Mouse (Mus musculus): ENCODE measurements around the gene Acrbp. TPM values are rescaled to one million over a fixed set of nuclear protein-coding genes. Genes with fewer than 3 reads are reported as not detected.

Acrbp gene
- polyA plus RNA-seq, 1 experiment from 2014 or later = 16.3 TPM

Small RNA genes within 50 kb of the gene (microRNA-seq; reads per million reads assigned to microRNA genes)
- not detected for gene Mir7045

Other genes starting within 250 kb of the Acrbp start
- gene Spsb2, start 241.0 kb upstream of the Acrbp start, polyA plus RNA-seq (2014; fragmentation: Nextera tagmentation; extraction: Ambion mirVana) = 5.9 and 6.3 TPM in 2 replicates
- 343 and 349 TPM in 2 replicates for gene Tpi1, start 235.4 kb upstream of the Acrbp start, polyA plus RNA-seq (2014; fragmentation: Nextera tagmentation; extraction: Ambion mirVana)
- gene Usp5, start 220.2 kb upstream of the Acrbp start, polyA plus RNA-seq (2014; fragmentation: Nextera tagmentation; extraction: Ambion mirVana) = 184 and 191 TPM in 2 replicates
- 25.0 and 43.7 TPM in 2 replicates for gene Cdca3, start 220.1 kb upstream of the Acrbp start, polyA plus RNA-seq (2014; fragmentation: Nextera tagmentation; extraction: Ambion mirVana)
- gene Gnb3, start 209.4 kb upstream of the Acrbp start, polyA plus RNA-seq (2014; fragmentation: Nextera tagmentation; extraction: Ambion mirVana) = 1.7 and 4.5 TPM in 2 replicates
- 13.9 and 15.7 TPM in 2 replicates for gene P3h3, start 191.9 kb upstream of the Acrbp start, polyA plus RNA-seq (2014; fragmentation: Nextera tagmentation; extraction: Ambion mirVana)
- 14.7 and 34.9 TPM in 2 replicates for gene Gpr162, start 185.7 kb upstream of the Acrbp start, polyA plus RNA-seq (2014; fragmentation: Nextera tagmentation; extraction: Ambion mirVana)
- 0.11 and 0.27 TPM in 2 replicates for gene Cd4, start 161.5 kb upstream of the Acrbp start, polyA plus RNA-seq (2014; fragmentation: Nextera tagmentation; extraction: Ambion mirVana)
- 3.3 and 3.5 TPM in 2 replicates for gene Lag3, start 138.0 kb upstream of the Acrbp start, polyA plus RNA-seq (2014; fragmentation: Nextera tagmentation; extraction: Ambion mirVana)
- 749 and 823 TPM in 2 replicates for gene Ptms, start 129.6 kb upstream of the Acrbp start, polyA plus RNA-seq (2014; fragmentation: Nextera tagmentation; extraction: Ambion mirVana)
- 535 and 570 TPM in 2 replicates for gene Mlf2, start 118.3 kb upstream of the Acrbp start, polyA plus RNA-seq (2014; fragmentation: Nextera tagmentation; extraction: Ambion mirVana)
- gene Cops7a, start 84.2 kb upstream of the Acrbp start, polyA plus RNA-seq (2014; fragmentation: Nextera tagmentation; extraction: Ambion mirVana) = 85.6 and 85.9 TPM in 2 replicates
- 43.2 and 57.1 TPM in 2 replicates for gene Pianp, start 53.0 kb upstream of the Acrbp start, polyA plus RNA-seq (2014; fragmentation: Nextera tagmentation; extraction: Ambion mirVana)
- gene Zfp384, start 40.5 kb upstream of the Acrbp start, polyA plus RNA-seq (2014; fragmentation: Nextera tagmentation; extraction: Ambion mirVana) = 13.7 and 16.2 TPM in 2 replicates
- gene Ing4, start 9.9 kb upstream of the Acrbp start, polyA plus RNA-seq (2014; fragmentation: Nextera tagmentation; extraction: Ambion mirVana) = 132 and 144 TPM in 2 replicates
- 0.45 and 0.77 TPM in 2 replicates for gene Lpar5, start 18.2 kb downstream of the Acrbp start, polyA plus RNA-seq (2014; fragmentation: Nextera tagmentation; extraction: Ambion mirVana)
- 70.7 and 90.6 TPM in 2 replicates for gene Chd4, start 46.3 kb downstream of the Acrbp start, polyA plus RNA-seq (2014; fragmentation: Nextera tagmentation; extraction: Ambion mirVana)
- gene Nop2, start 82.2 kb downstream of the Acrbp start, polyA plus RNA-seq (2014; fragmentation: Nextera tagmentation; extraction: Ambion mirVana) = 42.7 and 46.3 TPM in 2 replicates
- gene Iffo1, start 95.6 kb downstream of the Acrbp start, polyA plus RNA-seq (2014; fragmentation: Nextera tagmentation; extraction: Ambion mirVana) = 15.8 and 18.2 TPM in 2 replicates
- gene Gapdh, start 116.8 kb downstream of the Acrbp start, polyA plus RNA-seq (2014; fragmentation: Nextera tagmentation; extraction: Ambion mirVana) = 1,501 and 1,547 TPM in 2 replicates
- 40.6 and 50.3 TPM in 2 replicates for gene Ncapd2, start 142.0 kb downstream of the Acrbp start, polyA plus RNA-seq (2014; fragmentation: Nextera tagmentation; extraction: Ambion mirVana)
- 128 and 141 TPM in 2 replicates for gene Mrpl51, start 142.1 kb downstream of the Acrbp start, polyA plus RNA-seq (2014; fragmentation: Nextera tagmentation; extraction: Ambion mirVana)
- gene Vamp1, start 165.9 kb downstream of the Acrbp start, polyA plus RNA-seq (2014; fragmentation: Nextera tagmentation; extraction: Ambion mirVana) = 5.5 and 10.6 TPM in 2 replicates
- 3.0 and 3.3 TPM in 2 replicates for gene Tapbpl, start 182.2 kb downstream of the Acrbp start, polyA plus RNA-seq (2014; fragmentation: Nextera tagmentation; extraction: Ambion mirVana)
- gene Cd27, start 187.3 kb downstream of the Acrbp start, polyA plus RNA-seq (2014; fragmentation: Nextera tagmentation; extraction: Ambion mirVana) = 1.1 and 1.9 TPM in 2 replicates
- gene Tuba3a, start 236.4 kb downstream of the Acrbp start, polyA plus RNA-seq (2014; fragmentation: Nextera tagmentation; extraction: Ambion mirVana) = not detected in 2 replicates